21 mouse cellular contexts compared by ENCODE assay signal in genomic region chr10:41880206-41880605, GRCm38 (mm10).
DNase-seq lines count a peak whose midpoint lies in the region; ATAC-seq and TF ChIP-seq lines count a peak whose summit lies in the region.
"Had no signal": no experiment of that assay in that cellular context is flagged by ENCODE, and none has a peak within 500 bp of the region (broad histone marks: within the 10 kb centered on the region; RNA-seq: fewer than 3 reads in every experiment).

No protein-coding gene starts in this region.

- TF ChIP-seq EP300 in stomach, postnatal 0 days (optimal IDR thresholded peaks at IDR 0.05): no peak

- TF ChIP-seq CTCF in layer of hippocampus, adult 2 months (conservative IDR thresholded peaks at IDR 0.05): no peak
- TF ChIP-seq CTCF in stomach, postnatal 0 days (IDR thresholded peaks at IDR 0.05; ENCODE audit: low read depth): no peak

- H3K27me3 ChIP-seq in stomach, embryonic 15.5 days (replicated peaks): no peaks in the 10 kb centered on the region
- no peaks in the 10 kb centered on the region for H3K27me3 ChIP-seq in stomach, postnatal 0 days (ENCODE audit: control insufficient read depth, insufficient read depth, low read length)
- H3K27me3 ChIP-seq in stomach, embryonic 16.5 days (ENCODE audit: control insufficient read depth, insufficient read depth, low read length): no peaks in the 10 kb centered on the region
- no peaks in the 10 kb centered on the region for H3K27me3 ChIP-seq in liver, embryonic 12.5 days (replicated peaks)
- H3K27me3 ChIP-seq: kidney, embryonic 15.5 days; lung, embryonic 15.5 days; Patski had no signal

- H3K4me1 ChIP-seq in stomach, embryonic 15.5 days: no peaks in the 10 kb centered on the region; the same call in 1 of the 2 replicates
- H3K4me1 ChIP-seq in stomach, postnatal 0 days (replicated peaks; ENCODE audit: control insufficient read depth, insufficient read depth): no peaks in the 10 kb centered on the region
- H3K4me1 ChIP-seq in stomach, embryonic 16.5 days (ENCODE audit: control insufficient read depth, insufficient read depth, low read length): peaks cover 6% of the 10 kb centered on the region; the same call in 1 of the 2 replicates
- peaks cover 29% of the 10 kb centered on the region for H3K4me1 ChIP-seq in liver, embryonic 12.5 days

- no peak overlapping the region for H3K4me2 ChIP-seq in stomach, embryonic 15.5 days
- H3K4me2 ChIP-seq in stomach, postnatal 0 days (replicated peaks; ENCODE audit: low read depth): no peak overlapping the region
- no peak overlapping the region for H3K4me2 ChIP-seq in stomach, embryonic 16.5 days (ENCODE audit: low read depth, low read length)
- no peak overlapping the region for H3K4me2 ChIP-seq in liver, embryonic 12.5 days
- H3K4me2 ChIP-seq: heart, embryonic 11.5 days; hindbrain, embryonic 14.5 days; kidney, embryonic 15.5 days; lung, embryonic 15.5 days had no signal

- H3K36me3 ChIP-seq in stomach, embryonic 15.5 days: no peaks in the 10 kb centered on the region
- H3K36me3 ChIP-seq in stomach, postnatal 0 days (ENCODE audit: control insufficient read depth, insufficient read depth, low read length): no peaks in the 10 kb centered on the region
- H3K36me3 ChIP-seq in stomach, embryonic 16.5 days (ENCODE audit: control insufficient read depth, insufficient read depth, low read length): no peaks in the 10 kb centered on the region
- no peaks in the 10 kb centered on the region for H3K36me3 ChIP-seq in liver, embryonic 12.5 days
- H3K36me3 ChIP-seq: forebrain, embryonic 10.5 days; kidney, embryonic 15.5 days; limb, embryonic 10.5 days; lung, embryonic 15.5 days had no signal

- H3K9ac ChIP-seq in stomach, embryonic 15.5 days: no peak overlapping the region
- no peak overlapping the region for H3K9ac ChIP-seq in stomach, postnatal 0 days (ENCODE audit: low read length)
- no peak overlapping the region for H3K9ac ChIP-seq in stomach, embryonic 16.5 days (ENCODE audit: low read length)
- no peak overlapping the region for H3K9ac ChIP-seq in liver, embryonic 12.5 days
- H3K9ac ChIP-seq: hindbrain, embryonic 14.5 days; kidney, embryonic 15.5 days; lung, embryonic 15.5 days had no signal

- no peaks in the 10 kb centered on the region for H3K9me3 ChIP-seq in stomach, embryonic 15.5 days
- H3K9me3 ChIP-seq in stomach, postnatal 0 days (ENCODE audit: control insufficient read depth, low read length): no peaks in the 10 kb centered on the region
- no peaks in the 10 kb centered on the region for H3K9me3 ChIP-seq in stomach, embryonic 16.5 days (replicated peaks; ENCODE audit: control insufficient read depth, low read length)
- H3K9me3 ChIP-seq in liver, embryonic 12.5 days (replicated peaks): no peaks in the 10 kb centered on the region
- H3K9me3 ChIP-seq: forebrain, embryonic 10.5 days; kidney, embryonic 15.5 days; limb, embryonic 10.5 days; lung, embryonic 15.5 days had no signal

- 35% methylated on average over 4 of the region's 4 CpGs for WGBS in stomach, embryonic 15.5 days
- WGBS in stomach, postnatal 0 days: 27% methylated on average over 4 of the region's 4 CpGs
- WGBS in stomach, embryonic 16.5 days: 34% methylated on average over 4 of the region's 4 CpGs
- 42% methylated on average over 4 of the region's 4 CpGs for WGBS in liver, embryonic 12.5 days (ENCODE audit: insufficient replicate concordance)

- peak; percentile 82 for DNase-seq in heart, adult 11 months
- no peak for DNase-seq in heart, adult 8-10 months (ENCODE audit: low spot score)
- DNase-seq in layer of hippocampus, adult 2 months (ENCODE audit: low spot score in 2 of 2): no peak
- DNase-seq in layer of hippocampus, postnatal 36 days: no peak
- no peak for DNase-seq in stomach, postnatal 0 days (ENCODE audit: low spot score)
- DNase-seq: adrenal gland, postnatal 10 days; cerebellum, postnatal 36 days; gastrocnemius, postnatal 10 days; right cerebral cortex, adult 18-20 months had no signal

- no peak for ATAC-seq in stomach, embryonic 15.5 days (ENCODE audit: insufficient read depth, low FRiP score, low read depth)
- no peak for ATAC-seq in stomach, postnatal 0 days (ENCODE audit: low FRiP score, low TSS enrichment)
- ATAC-seq in stomach, embryonic 16.5 days (ENCODE audit: insufficient read depth, low FRiP score): no peak
- ATAC-seq in liver, embryonic 12.5 days: no peak
- ATAC-seq: midbrain, embryonic 16.5 days; Patski had no signal

- H3K4me3 ChIP-seq in layer of hippocampus, adult 2 months: no peak overlapping the region
- H3K4me3 ChIP-seq in stomach, embryonic 15.5 days (replicated peaks): no peak overlapping the region
- no peak overlapping the region for H3K4me3 ChIP-seq in stomach, postnatal 0 days (ENCODE audit: low read depth, low read length)
- no peak overlapping the region for H3K4me3 ChIP-seq in stomach, embryonic 16.5 days (replicated peaks; ENCODE audit: low read length)
- no peak overlapping the region for H3K4me3 ChIP-seq in liver, embryonic 12.5 days
- H3K4me3 ChIP-seq: forebrain, embryonic 10.5 days; kidney, embryonic 15.5 days; left cerebral cortex, adult 2 months; limb, embryonic 10.5 days; lung, embryonic 15.5 days had no signal

- H3K27ac ChIP-seq in layer of hippocampus, adult 2 months: peak overlapping the region; percentile 36; the same call in 1 of the 2 replicates
- H3K27ac ChIP-seq in stomach, embryonic 15.5 days: peak overlapping the region; percentile 45; the same call in 1 of the 2 replicates
- H3K27ac ChIP-seq in stomach, postnatal 0 days (replicated peaks): no peak overlapping the region
- 0 out of 2 replicates have a peak overlapping the region, but pooled peaks have one; percentile 5 for H3K27ac ChIP-seq in stomach, embryonic 16.5 days (ENCODE audit: low read length)
- H3K27ac ChIP-seq in liver, embryonic 12.5 days: no peak overlapping the region
- H3K27ac ChIP-seq: forebrain, embryonic 10.5 days; hindbrain, embryonic 14.5 days; kidney, embryonic 15.5 days; left cerebral cortex, adult 2 months; limb, embryonic 10.5 days; lung, embryonic 15.5 days had no signal

Comparison
In these comparisons a context has a peak if more than half of its experiments do, and no peak if none do; other contexts are left out.
1. H3K27ac ChIP-seq: peak in layer of hippocampus, adult 2 months (single experiment), stomach, embryonic 15.5 days (single experiment) and stomach, embryonic 16.5 days (single experiment); none in stomach, postnatal 0 days (single experiment) and liver, embryonic 12.5 days (single experiment).